Mouse (Mus musculus): ENCODE results near the gene Hsd11b2.

- TF ChIP-seq POLR2A (IDR thresholded peaks at IDR 0.05; ENCODE audit: insufficient read depth, low read depth, low read length): no peak
- TF ChIP-seq CTCF (IDR thresholded peaks at IDR 0.05; ENCODE audit: insufficient read depth, low read depth, low read length): no peak
Observed at GRCm38 (mm10) chr8:105477792-105478191, 40.8 kb upstream of the Hsd11b2 start.
